Mouse (Mus musculus) hindbrain, embryonic 16.5 days (tissue): Measurements from ENCODE around the gene Mcpt1. TPM values are rescaled to one million over a fixed set of nuclear protein-coding genes. Genes with fewer than 3 reads are reported as not detected.
"Not testable (repeated sequence)": the region's sequence is repeated elsewhere in the genome, so short reads cannot be mapped to it uniquely, and the experiment has no call there.

Experiments used
- ATAC-seq: fragments of 200-750 bp; cut with Nextera tagmentation; 2 replicates; pipeline ENCODE4 v1.8.0; 2017; ENCODE audit warnings: moderate TSS enrichment, moderate library complexity
- H3K27ac ChIP-seq: fragments of 300-500 bp; sonication (generic); 2 replicates; pipeline ENCODE4 v1.5.1; 2014; ENCODE audit warnings: low read depth, mild to moderate bottlenecking, control low read depth, low read length, moderate library complexity
- H3K27me3 ChIP-seq: fragments of 300-500 bp; sonication (generic); replicated peaks from 2 replicates; pipeline ENCODE4 v1.6.1; 2014; ENCODE audit warnings: low read length; ENCODE audit not compliant: control insufficient read depth, insufficient read depth
- H3K36me3 ChIP-seq: fragments of 300-500 bp; sonication (generic); 2 replicates; pipeline ENCODE4 v1.6.1; 2014; ENCODE audit warnings: mild to moderate bottlenecking, low read length, moderate library complexity, mixed read lengths; ENCODE audit not compliant: control insufficient read depth, insufficient read depth
- H3K4me1 ChIP-seq: fragments of 300-500 bp; sonication (generic); 2 replicates; pipeline ENCODE4 v1.6.1; 2014; ENCODE audit warnings: low read depth, low read length; ENCODE audit not compliant: control insufficient read depth, insufficient read depth
- H3K4me2 ChIP-seq: fragments of 300-500 bp; sonication (generic); 2 replicates; pipeline ENCODE4 v1.6.1; 2014; ENCODE audit warnings: mild to moderate bottlenecking, low read length, control low read depth, moderate library complexity
- H3K4me3 ChIP-seq: fragments of 300-500 bp; sonication (generic); 2 replicates; pipeline ENCODE4 v1.5.1; 2014; ENCODE audit warnings: mild to moderate bottlenecking, low read length, control low read depth, moderate library complexity
- H3K9ac ChIP-seq: fragments of 300-500 bp; sonication (generic); 2 replicates; pipeline ENCODE4 v1.6.1; 2014; ENCODE audit warnings: low read depth, mild to moderate bottlenecking, control low read depth, low read length, moderate library complexity
- H3K9me3 ChIP-seq: fragments of 300-500 bp; sonication (generic); 2 replicates; pipeline ENCODE4 v1.6.1; 2014; ENCODE audit warnings: mild to moderate bottlenecking, low read length, moderate library complexity; ENCODE audit not compliant: control insufficient read depth
- WGBS: fragments of 180-500 bp; shearing (Covaris S2); extraction: QIAGEN DNeasy Blood & Tissue Kit; methylation state at CpG from one replicate; pipeline ENCODE4 v1.1.7; 2014; 5-methylcytosine and 5-hydroxymethylcytosine counted together
- polyA plus RNA-seq: library from polyadenylated mRNA; unstranded; fragments of >200 nt; fragmentation: Nextera tagmentation; extraction: Ambion mirVana; gene quantifications from 2 replicates; pipeline ENCODE4 v1.2.1, GENCODE M21; 2015

The Mcpt1 gene
- not detected in 2 replicates for polyA plus RNA-seq

GRCm38 (mm10) chr14:56017671-56018070, at the start of gene Mcpt1:
Gene Mcpt1, plus strand, starts transcription at chr14:56017971.
- H3K27me3 ChIP-seq, ATAC-seq: not testable (repeated sequence)

GRCm38 (mm10) chr14:55987464-55987863, 30.3 kb upstream of the Mcpt1 start:
- H3K4me3 ChIP-seq, H3K9ac ChIP-seq, H3K9me3 ChIP-seq, H3K27ac ChIP-seq, H3K4me2 ChIP-seq, H3K27me3 ChIP-seq, ATAC-seq, H3K36me3 ChIP-seq, H3K4me1 ChIP-seq: not testable (repeated sequence)
- WGBS, result 100% methylated on average over 1 of the region's 3 CpGs

More at GRCm38 (mm10) chr14:56017671-56018070, at the start of gene Mcpt1:
- not testable (repeated sequence) for H3K27ac ChIP-seq, H3K9ac ChIP-seq, H3K4me2 ChIP-seq, H3K9me3 ChIP-seq, H3K4me3 ChIP-seq, H3K4me1 ChIP-seq, H3K36me3 ChIP-seq
- WGBS, result 82% methylated on average over 3 of the region's 3 CpGs

GRCm38 (mm10) chr14:56013147-56013546, 4.6 kb upstream of the Mcpt1 start:
- Histone ChIP-seq H3K9me3 (no peaks in the 10 kb centered on the region), H3K4me3 (no peak overlapping the region), H3K27ac (no peak overlapping the region), H3K4me1 (no peaks in the 10 kb centered on the region), H3K9ac (no peak overlapping the region), H3K27me3 (no peaks in the 10 kb centered on the region), H3K4me2 (no peak overlapping the region), H3K36me3 (no peaks in the 10 kb centered on the region)
- WGBS, result 74% methylated on average over 3 of the region's 3 CpGs
- ATAC-seq, result no peak

GRCm38 (mm10) chr14:56013924-56014323, 3.8 kb upstream of the Mcpt1 start:
- Histone ChIP-seq H3K4me3 (no peak overlapping the region), H3K4me1 (no peaks in the 10 kb centered on the region), H3K9me3 (no peaks in the 10 kb centered on the region), H3K9ac (no peak overlapping the region), H3K27ac (no peak overlapping the region), H3K36me3 (no peaks in the 10 kb centered on the region), H3K27me3 (no peaks in the 10 kb centered on the region), H3K4me2 (no peak overlapping the region)
- WGBS, result 93% methylated on average over 2 of the region's 2 CpGs
- no peak for ATAC-seq

GRCm38 (mm10) chr14:56019446-56019845, 1.7 kb downstream of the Mcpt1 start:
- Histone ChIP-seq H3K4me3 (no peak overlapping the region), H3K9ac (no peak overlapping the region), H3K36me3 (no peaks in the 10 kb centered on the region), H3K4me1 (no peaks in the 10 kb centered on the region), H3K9me3 (no peaks in the 10 kb centered on the region), H3K4me2 (no peak overlapping the region), H3K27ac (no peak overlapping the region), H3K27me3 (no peaks in the 10 kb centered on the region)
- ATAC-seq, result no peak
- WGBS, result 85% methylated on average over 1 of the region's 1 CpGs

GRCm38 (mm10) chr14:56021305-56021704, 3.5 kb downstream of the Mcpt1 start:
- not testable (repeated sequence) for H3K9ac ChIP-seq

GRCm38 (mm10) chr14:56030395-56030794, 12.6 kb downstream of the Mcpt1 start, which contains the start of gene Mcpt9:
Gene Mcpt9, minus strand, starts transcription at chr14:56030495.
- H3K4me1 ChIP-seq, H3K9me3 ChIP-seq, H3K27me3 ChIP-seq, H3K27ac ChIP-seq, ATAC-seq, H3K4me3 ChIP-seq, H3K4me2 ChIP-seq, H3K36me3 ChIP-seq, H3K9ac ChIP-seq: not testable (repeated sequence)
- 87% methylated on average over 3 of the region's 3 CpGs for WGBS

More at GRCm38 (mm10) chr14:56021305-56021704, 3.5 kb downstream of the Mcpt1 start:
- not testable (repeated sequence) for H3K27me3 ChIP-seq, H3K36me3 ChIP-seq, H3K4me3 ChIP-seq, H3K4me1 ChIP-seq, ATAC-seq, H3K9me3 ChIP-seq, H3K4me2 ChIP-seq, H3K27ac ChIP-seq
- 80% methylated on average over 3 of the region's 4 CpGs for WGBS

- H3K4me3 ChIP-seq, result no peak overlapping the region
- no peak overlapping the region for H3K27ac ChIP-seq
- H3K9me3 ChIP-seq, result no peaks in the 10 kb centered on the region
- no peak overlapping the region for H3K9ac ChIP-seq
- no peak for ATAC-seq
- WGBS, result 91% methylated on average over 2 of the region's 2 CpGs
- no peaks in the 10 kb centered on the region for H3K27me3 ChIP-seq
- H3K36me3 ChIP-seq, result no peaks in the 10 kb centered on the region
- no peaks in the 10 kb centered on the region for H3K4me1 ChIP-seq
- no peak overlapping the region for H3K4me2 ChIP-seq
Observed at GRCm38 (mm10) chr14:56034433-56034832, 16.7 kb downstream of the Mcpt1 start.

- ATAC-seq, H3K9ac ChIP-seq, H3K4me1 ChIP-seq, H3K27me3 ChIP-seq, H3K36me3 ChIP-seq, H3K9me3 ChIP-seq, H3K4me2 ChIP-seq, H3K27ac ChIP-seq, H3K4me3 ChIP-seq: not testable (repeated sequence)
- 78% methylated on average over 1 of the region's 1 CpGs for WGBS
Observed at GRCm38 (mm10) chr14:56041792-56042191, 24.0 kb downstream of the Mcpt1 start, which contains the start of gene Mcpt2. Gene Mcpt2, plus strand, starts transcription at chr14:56042041.

- Histone ChIP-seq H3K4me2 (no peak overlapping the region), H3K4me3 (no peak overlapping the region)
- no peak for ATAC-seq
Observed at GRCm38 (mm10) chr14:56055408-56055807, 37.6 kb downstream of the Mcpt1 start.

More at GRCm38 (mm10) chr14:56055408-56055807, 37.6 kb downstream of the Mcpt1 start:
- H3K27me3 ChIP-seq, result no peaks in the 10 kb centered on the region
- no peak overlapping the region for H3K9ac ChIP-seq
- no peaks in the 10 kb centered on the region for H3K36me3 ChIP-seq
- no peaks in the 10 kb centered on the region for H3K4me1 ChIP-seq
- no peaks in the 10 kb centered on the region for H3K9me3 ChIP-seq
- 92% methylated on average over 3 of the region's 3 CpGs for WGBS
- no peak overlapping the region for H3K27ac ChIP-seq
